Mouse (Mus musculus) brain, embryonic 14.5 days (tissue): ENCODE data around the gene Adamts7. TPM values are rescaled to one million over a fixed set of nuclear protein-coding genes. Genes with fewer than 3 reads are reported as not detected.
A peak's percentile ranks its signal among the peaks of the same experiment; 100 is the strongest.

Source experiments
- DNase-seq: peaks from one replicate; pipeline ENCODE4 v3.0.0-alpha.2; 2011; ENCODE audit warnings: low read depth
- CTCF ChIP-seq: fragments of 200-500 bp; IDR thresholded peaks from 2 replicates; pipeline ENCODE4 v1.5.1; 2012; ENCODE audit warnings: inconsistent platforms, mild to moderate bottlenecking, moderate library complexity, borderline replicate concordance; ENCODE audit not compliant: insufficient read depth, insufficient read length; ENCODE audit errors: extremely low read depth
- POLR2A ChIP-seq: fragments of 200-500 bp; IDR thresholded peaks from 2 replicates; pipeline ENCODE4 v1.6.1; 2012; ENCODE audit warnings: mild to moderate bottlenecking, inconsistent platforms, borderline replicate concordance; ENCODE audit not compliant: poor library complexity, insufficient read depth, insufficient read length, severe bottlenecking; ENCODE audit errors: extremely low read depth
- polyA plus RNA-seq: library from polyadenylated mRNA; depleted of rRNA; stranded (reverse); fragments of >200 nt; gene quantifications from 2 replicates; pipeline ENCODE4 v1.2.3, GENCODE M21; 2012

Gene Adamts7
- polyA plus RNA-seq, 1 experiment, result 35.5 TPM

GRCm38 (mm10) chr9:90203233-90203632 lies 40.4 kb downstream of the Adamts7 start:
- TF ChIP-seq CTCF, result no peak
- no peak for TF ChIP-seq POLR2A
- DNase-seq, result no peak

GRCm38 (mm10) chr9:90204396-90204915 lies 41.6 kb downstream of the Adamts7 start:
- peak; percentile 59 for TF ChIP-seq CTCF
- no peak for TF ChIP-seq POLR2A
- peak; percentile 25 for DNase-seq

- peak; percentile 88 for DNase-seq
- no peak for TF ChIP-seq POLR2A
- peak; percentile 83 for TF ChIP-seq CTCF
Measured at GRCm38 (mm10) chr9:90206500-90206899, 43.6 kb downstream of the Adamts7 start.

GRCm38 (mm10) chr9:90207808-90208207 lies 44.9 kb downstream of the Adamts7 start:
- DNase-seq, result no peak
- TF ChIP-seq POLR2A (no peak), CTCF (no peak)

DNA sequence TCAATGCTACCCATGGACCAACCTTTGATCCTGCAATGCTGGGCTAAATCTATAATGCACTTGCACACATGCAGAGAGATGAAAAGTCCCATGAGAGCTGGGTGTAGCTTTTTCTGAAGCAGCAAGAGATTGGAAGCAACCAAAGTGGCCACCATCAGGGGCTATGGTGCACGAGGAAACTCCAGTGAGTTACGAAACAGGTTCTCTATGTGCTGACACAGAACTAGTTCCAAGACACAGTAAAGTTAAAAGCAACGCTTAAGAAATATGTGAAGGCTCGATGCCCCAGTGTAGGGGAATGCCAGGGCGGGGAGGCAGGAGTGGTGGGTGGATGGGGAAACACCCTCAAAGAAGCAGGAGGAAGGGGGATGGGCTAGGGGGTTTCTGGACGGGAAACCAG lies 45.8 kb downstream of the Adamts7 start:
- DNase-seq, result no peak
- no peak for TF ChIP-seq CTCF
- no peak for TF ChIP-seq POLR2A

DNA sequence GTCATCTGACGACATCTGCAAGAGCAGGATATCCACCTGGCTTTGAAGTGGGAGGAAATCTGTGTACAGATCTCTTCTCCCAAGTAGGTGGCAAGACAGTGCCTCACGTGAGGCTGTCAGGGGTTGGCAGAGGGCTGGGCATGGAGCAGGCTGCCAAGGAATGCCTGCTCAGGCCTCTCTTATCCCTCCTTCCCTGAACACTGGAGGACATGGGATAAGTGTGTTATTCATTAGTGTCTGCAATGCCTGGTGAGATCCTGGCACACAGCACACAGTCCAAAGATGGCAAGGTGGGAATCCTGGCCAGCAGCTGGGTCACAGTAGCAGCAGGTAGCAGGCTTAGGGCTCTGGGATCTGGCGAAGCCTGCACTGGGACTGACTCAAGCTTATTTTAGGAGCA lies 50.3 kb downstream of the Adamts7 start:
- no peak for DNase-seq

GRCm38 (mm10) chr9:90216259-90217001 lies 53.6 kb downstream of the Adamts7 start:
- TF ChIP-seq CTCF (no peak), POLR2A (no peak)
- no peak for DNase-seq

More for the DNA sequence above, 50.3 kb downstream of the Adamts7 start:
- TF ChIP-seq CTCF, result no peak
- TF ChIP-seq POLR2A, result no peak

- no peak for DNase-seq
Measured at GRCm38 (mm10) chr9:90217501-90217900, 54.6 kb downstream of the Adamts7 start.

GRCm38 (mm10) chr9:90222275-90222674 lies 59.4 kb downstream of the Adamts7 start:
- DNase-seq, result no peak
- no peak for TF ChIP-seq POLR2A

More at GRCm38 (mm10) chr9:90217501-90217900, 54.6 kb downstream of the Adamts7 start:
- TF ChIP-seq CTCF (no peak), POLR2A (no peak)

DNA sequence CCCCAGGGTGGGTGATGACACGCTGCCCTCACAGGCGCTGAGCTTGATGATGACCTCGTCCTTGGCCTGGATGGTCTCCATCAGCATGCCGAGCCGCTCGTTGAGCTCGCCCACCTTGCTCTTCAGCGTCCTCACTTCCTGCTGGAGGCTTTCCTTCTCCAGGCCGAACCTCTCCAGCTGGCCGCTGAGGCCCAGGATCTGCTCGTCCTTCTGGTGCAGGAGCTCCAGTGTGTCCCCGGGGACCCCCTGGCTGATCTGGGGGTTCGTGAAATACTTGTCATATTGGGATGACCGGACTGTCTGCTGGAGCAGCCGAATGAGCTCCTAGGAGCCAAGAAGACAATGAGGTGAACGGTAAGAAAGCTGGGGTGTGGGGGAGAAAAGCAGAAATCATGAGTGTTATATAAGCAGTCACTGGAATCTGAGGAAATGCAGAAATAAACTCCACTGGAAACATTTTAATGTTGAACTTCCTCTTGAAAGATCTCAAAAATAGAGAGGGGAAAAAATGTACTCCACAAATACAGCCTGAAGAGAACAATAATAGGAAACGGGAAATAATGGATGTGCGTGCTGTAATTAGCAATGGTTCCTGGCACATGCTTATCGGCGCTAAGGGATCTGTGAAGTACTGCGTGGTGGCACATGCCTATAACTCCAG lies 63.3 kb downstream of the Adamts7 start:
- TF ChIP-seq POLR2A (no peak), CTCF (no peak)
- DNase-seq, result peak; percentile 19

GRCm38 (mm10) chr9:90226742-90227096 lies 63.9 kb downstream of the Adamts7 start:
- TF ChIP-seq CTCF, result no peak
- no peak for TF ChIP-seq POLR2A
- no peak for DNase-seq

- peak; percentile 12 for DNase-seq
- TF ChIP-seq CTCF (no peak), POLR2A (no peak)
Measured at GRCm38 (mm10) chr9:90227171-90227570, 64.3 kb downstream of the Adamts7 start.
